Mouse (Mus musculus): ENCODE results near the gene Pelp1.

DNA sequence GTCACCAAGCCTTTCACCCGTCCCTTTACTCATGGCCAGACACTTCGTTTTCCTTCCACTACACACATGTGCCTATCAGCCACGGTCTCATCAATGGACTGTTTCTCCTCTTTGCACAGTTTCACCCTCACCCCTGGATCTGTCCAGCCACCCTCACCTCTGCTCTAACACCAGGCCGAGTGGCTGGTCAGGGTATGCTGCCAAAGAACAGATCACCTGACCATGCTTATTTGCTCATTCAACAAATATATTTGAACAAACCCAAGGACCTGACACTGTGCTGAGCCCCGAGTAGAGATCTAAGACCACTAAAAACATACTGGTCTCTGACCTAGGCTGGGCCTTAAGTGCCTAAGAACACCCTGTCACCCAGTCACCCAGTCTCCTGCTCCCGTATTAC lies 34.8 kb upstream of the Pelp1 start:
- TF ChIP-seq POLR2A (IDR thresholded peaks at IDR 0.05; ENCODE audit: low read depth, low read length) (no peak), CTCF (IDR thresholded peaks at IDR 0.05; ENCODE audit: extremely low read depth, insufficient read depth, insufficient read length, insufficient replicate concordance) (no peak)

All from spleen, adult 2 months (tissue).